Mouse (Mus musculus) G1E-ER4 (cell line): ENCODE measurements around the gene Cse1l. TPM values are rescaled to one million over a fixed set of nuclear protein-coding genes. Genes with fewer than 3 reads are reported as not detected.

Experiments used
- GATA1 ChIP-seq: IDR thresholded peaks from one replicate; pipeline ENCODE4 v1.8.0; 2012; ENCODE audit warnings: low read length, inconsistent platforms
- polyA plus RNA-seq: library from polyadenylated mRNA; stranded (reverse); fragments of >175 nt; gene quantifications from 2 replicates; pipeline ENCODE4 v1.2.3, GENCODE M21; 2012

Cse1l gene
- polyA plus RNA-seq: 8.5 and 11.8 TPM in 2 replicates

DNA sequence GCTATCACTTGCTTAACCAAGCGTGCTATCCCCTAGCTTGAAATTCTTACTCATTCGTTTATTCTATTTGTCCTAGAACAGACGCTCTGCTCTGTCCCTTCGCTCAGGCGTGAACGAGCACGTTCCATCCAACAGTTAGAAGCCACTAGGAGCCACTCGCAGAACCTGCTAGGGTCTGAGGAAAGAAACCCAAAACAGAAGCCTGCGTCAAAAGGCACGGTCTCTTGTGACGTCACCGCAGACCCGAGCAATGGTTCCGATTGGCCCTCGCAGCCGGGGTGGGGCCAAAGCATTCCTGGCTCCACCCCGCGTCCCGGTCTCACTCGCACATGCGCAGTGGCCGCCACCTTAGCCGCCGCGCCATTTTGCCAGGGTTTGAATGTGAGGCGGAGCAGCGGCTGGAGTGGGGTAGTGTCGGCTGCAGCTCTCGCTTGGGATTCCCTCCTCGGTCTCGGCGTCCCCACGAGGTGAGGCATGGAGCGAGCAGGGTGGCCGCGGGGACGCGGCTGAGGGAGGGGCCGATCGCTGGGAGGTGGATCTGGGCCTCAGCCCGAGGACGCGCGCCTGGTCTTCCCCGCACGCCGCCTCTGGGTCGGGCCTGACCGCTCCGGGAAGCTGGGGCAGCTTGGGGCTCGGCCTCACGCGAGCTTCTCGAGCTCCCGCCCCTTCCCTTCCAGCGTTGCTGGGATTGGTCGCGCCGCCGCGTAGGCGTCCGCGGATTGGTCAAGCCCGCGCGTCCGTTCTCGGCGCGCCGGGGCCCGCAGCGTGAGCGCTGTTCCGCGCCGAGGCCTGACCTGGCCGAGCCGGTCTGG is at the start of gene Cse1l:
Cse1l (plus strand) TSS at position 330 of the 812 bp plus-strand sequence.
- no peak for TF ChIP-seq GATA1

DNA sequence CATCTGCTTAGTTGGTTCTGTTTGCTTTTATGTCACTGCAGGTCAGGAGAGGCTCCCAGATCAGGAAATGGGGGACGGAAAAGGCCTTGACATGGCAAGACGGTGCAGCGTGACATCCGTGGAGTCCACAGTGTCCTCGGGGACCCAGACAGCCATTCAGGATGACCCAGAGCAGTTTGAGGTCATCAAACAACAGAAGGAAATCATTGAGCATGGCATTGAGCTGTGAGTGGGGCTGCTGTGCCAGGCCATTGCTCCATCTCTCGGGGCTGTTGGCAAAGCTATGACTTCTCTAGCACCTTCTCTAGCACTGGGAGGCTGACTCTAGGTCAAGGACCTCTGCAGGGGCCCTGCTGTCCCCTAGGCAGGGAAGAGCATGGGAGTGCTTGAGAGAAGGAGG is 49.5 kb upstream of the Cse1l start:
- no peak for TF ChIP-seq GATA1

DNA sequence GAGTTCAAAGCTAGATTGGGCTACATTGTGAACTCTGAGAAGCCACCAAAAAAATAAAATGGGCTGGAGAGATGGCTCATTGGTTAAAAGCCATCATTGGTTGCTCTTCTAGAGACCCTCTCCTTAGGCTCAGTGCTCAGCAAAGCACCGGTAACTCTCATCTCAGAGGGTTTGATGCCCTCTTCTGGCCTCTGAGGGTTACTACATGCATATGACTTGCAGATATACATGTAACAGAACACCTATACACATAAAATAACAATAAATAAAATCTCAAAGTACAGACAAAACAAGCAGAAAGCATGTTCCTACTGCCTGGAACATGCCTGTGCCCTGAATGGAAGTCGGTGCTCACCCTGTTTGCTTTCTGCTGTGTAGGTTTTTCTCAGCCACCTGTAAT is 48.7 kb upstream of the Cse1l start:
- TF ChIP-seq GATA1: no peak

DNA sequence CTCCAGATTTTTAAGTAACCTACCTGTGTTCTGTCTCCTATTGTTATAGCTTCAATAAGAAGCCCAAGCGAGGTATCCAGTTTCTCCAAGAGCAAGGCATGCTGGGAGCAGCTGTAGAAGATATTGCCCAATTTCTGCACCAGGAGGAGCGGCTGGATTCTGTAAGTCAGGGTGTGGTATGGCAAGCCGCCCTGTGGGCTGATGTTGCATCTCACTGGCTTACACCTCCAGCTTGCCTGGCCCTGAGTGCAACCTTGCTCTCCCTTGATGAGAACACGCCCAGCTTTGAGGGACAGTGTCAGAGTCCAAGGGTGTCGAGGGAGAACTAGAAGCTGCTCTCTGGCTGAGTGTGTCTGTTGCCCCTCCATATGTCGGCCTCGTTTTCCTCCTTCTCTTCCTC is 46.6 kb upstream of the Cse1l start:
- TF ChIP-seq GATA1: no peak

DNA sequence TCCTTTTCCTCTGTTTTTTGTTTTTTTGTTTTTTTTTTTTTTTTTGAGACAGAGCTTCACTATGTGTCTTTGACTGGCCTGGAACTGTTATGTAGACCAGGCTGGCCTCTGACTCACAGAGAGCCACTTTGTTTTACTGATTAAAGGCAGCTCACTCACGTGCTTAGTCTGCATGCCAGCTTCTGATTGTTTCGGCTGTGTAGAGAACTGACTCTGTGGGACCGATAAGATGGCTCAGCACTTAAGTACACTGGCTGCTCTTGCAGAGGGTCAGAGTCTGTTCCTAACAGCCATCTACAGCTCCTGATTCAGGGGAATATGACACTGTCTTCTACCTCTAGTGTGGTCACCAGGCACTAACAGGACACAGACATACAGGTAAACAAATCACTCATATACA is 43.3 kb upstream of the Cse1l start:
- no peak for TF ChIP-seq GATA1

DNA sequence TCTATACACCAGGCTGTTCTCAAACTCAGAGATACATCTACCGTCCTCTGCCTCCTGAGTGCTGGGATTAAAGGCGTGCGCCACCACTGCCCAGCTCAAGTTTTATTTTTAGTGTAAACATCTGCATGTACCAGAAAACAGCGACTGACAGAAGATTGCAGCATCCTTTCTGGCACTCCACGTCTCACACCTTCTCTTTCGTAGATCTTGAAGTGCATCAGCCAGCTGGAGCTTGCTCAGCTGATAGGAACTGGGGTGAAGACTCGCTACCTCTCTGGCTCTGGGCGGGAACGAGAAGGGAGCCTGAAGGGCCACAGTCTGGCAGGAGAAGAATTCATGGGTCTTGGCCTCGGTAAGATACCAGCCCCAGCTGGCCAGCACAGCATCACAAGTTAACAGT is 40.4 kb upstream of the Cse1l start:
- no peak for TF ChIP-seq GATA1

DNA sequence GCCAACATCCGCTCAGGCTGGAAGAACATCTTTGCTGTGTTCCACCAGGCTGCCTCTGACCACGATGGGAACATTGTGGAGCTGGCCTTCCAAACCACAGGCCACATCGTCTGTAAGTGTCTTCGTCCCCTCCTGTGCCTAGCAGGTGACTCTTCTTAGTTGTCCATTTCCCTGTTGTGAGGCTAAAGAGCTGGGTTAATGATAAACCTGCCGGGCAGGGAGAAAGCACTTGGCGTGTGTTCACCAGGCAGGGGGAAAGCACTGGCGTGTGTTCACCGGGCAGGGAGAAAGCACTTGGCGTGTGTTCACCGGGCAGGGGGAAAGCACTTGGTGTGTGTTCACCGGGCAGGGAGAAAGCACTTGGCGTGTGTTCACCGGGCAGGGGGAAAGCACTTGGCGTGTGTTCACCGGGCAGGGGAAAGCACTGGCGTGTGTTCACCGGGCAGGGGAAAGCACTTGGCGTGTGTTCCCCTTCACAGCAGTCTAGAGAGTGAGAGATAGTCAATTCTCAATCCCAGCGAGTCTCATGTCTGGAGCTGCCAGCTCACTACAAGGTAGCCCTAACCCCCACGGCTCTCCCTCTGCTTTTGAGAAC is 35.5 kb upstream of the Cse1l start:
- TF ChIP-seq GATA1: no peak

DNA sequence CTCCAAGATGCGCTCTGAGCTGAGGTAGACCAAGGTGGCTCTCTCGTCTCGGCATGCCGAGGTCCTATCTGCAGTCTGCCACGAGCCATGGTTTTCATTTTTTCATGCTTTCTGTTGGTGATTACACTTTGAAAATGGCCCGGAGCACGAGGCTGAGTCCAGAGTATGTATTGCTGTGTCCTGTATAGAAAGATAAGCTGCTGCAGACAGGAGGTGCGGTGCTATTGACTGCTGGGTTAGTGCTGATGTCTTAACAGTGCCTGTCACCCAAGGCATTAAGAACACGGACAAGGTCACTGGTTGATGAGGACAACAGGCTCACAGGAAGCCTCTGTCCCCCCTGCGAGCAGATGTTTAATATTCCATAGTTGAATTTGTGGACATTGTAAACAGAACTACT is 34.9 kb upstream of the Cse1l start:
- TF ChIP-seq GATA1: no peak

DNA sequence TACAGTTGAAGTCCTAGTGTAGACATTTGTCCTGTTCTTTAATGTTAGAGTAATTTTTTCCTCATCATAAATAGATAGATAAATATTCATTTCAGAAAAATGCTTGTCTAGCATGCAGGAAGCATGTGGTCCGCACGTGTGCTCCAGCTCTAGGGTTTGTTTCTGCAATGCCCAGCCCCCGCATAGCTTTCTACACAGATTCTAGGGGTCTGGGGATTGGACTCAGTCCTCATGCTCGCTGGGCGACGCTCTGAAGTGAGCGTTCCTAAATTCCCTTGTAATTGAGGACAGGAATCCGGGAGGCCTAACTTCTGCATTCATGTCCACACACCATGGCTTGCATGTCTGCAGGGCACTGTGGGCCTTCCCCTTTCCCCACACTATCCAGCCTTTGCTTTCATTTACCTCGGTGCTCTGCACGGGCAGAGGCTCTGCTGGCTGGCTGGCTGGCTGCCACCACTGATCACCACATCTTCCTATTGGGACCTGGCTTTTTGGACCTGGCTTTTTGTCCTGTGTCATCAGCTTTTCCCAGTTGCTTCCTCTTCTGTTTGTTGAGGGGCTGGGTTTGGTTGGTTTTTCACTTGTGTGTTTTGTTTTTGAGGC is 31.1 kb upstream of the Cse1l start:
- no peak for TF ChIP-seq GATA1

DNA sequence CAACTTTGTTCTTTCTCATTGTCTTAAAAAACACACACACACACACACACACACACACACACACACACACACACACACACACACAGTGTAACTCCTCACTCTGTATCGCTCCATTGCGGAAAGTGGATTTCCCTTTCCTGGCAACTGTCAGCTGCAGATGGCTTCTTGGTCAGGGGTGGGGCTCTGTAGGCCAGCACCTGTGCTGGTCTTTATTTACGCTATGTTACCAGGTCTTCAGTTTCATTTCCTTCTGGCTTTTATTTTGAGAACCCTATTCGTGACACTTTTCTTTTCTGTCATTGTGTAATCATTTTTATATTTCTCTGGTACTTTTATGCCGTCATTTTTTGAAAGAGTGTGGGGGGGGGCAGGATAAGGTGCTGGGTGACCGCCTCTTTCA is 30.3 kb upstream of the Cse1l start:
- no peak for TF ChIP-seq GATA1

DNA sequence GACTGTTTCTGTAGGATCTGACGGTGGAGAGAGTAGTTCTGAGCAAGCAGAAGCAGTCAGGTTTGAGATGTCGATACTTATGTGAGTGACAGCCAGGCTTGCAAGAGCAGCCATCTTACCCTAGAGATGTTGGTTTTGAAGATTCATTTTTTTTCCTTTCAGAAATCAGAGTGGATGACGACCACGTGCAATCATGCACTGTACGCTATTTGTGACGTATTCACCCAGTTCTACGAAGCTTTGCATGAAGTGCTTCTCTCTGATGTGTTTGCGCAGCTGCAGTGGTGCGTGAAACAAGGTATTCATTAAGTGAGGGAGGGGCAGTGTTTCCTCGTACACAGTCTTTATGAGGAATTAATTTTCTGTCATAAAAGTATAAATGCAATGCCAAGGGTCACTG is 29.5 kb upstream of the Cse1l start:
- no peak for TF ChIP-seq GATA1

DNA sequence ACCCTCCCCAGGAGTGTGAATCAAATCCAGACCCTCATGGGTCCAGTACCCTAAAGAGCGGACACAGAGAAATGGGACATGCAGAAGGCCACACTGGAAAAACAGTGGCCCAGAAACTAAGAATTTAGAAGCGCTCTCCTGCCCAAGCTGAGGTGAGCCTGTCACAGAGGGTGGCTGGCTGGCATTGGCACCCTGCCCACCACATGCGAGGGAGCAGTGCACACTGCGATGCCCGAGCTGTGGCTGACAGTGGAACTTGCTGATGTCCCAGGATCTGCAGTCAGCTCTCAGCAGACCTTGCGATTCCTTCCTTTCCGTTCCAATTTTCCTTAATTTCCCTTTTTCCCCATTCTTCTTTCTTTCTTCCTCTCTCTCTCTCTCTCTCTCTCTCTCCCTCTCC is 20.8 kb upstream of the Cse1l start:
- no peak for TF ChIP-seq GATA1

DNA sequence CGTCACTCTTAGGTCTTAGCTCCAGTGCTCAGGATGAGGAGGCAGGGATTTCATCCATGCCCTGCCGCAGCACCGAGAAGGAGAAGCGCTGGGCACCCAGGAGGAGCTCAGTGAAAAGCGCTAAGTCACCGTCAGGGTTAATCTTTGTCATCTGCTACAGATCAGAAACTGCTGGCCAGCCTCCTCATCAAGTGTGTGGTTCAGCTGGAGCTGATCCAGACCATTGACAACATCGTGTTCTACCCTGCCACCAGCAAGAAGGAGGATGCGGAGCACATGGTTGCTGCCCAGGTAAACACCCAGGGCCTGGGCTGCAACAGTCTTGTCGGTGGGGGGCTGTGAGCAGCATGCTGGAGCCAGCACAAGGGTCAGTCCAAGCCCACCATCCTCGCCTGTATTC is 20.2 kb upstream of the Cse1l start:
- TF ChIP-seq GATA1: no peak

DNA sequence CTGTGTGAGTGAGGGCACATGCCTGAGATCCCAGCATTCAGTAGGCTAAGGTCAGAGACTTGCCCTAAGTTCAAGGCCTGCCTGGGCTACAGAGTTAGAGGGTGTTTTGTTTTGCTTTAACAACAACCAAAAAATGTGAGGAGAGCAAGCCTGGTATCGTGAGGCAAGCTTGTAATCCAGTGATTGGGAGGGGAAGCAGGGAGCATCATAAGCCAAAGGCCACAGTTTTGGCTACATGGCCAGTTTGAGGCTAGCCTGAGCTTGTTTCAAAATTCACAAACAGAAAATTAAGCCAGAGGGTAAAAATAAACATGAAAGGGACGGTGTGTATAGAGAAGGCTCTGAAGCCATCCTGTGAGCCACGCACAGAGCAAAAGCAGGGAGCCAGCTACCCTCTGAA is 19.6 kb upstream of the Cse1l start:
- no peak for TF ChIP-seq GATA1

DNA sequence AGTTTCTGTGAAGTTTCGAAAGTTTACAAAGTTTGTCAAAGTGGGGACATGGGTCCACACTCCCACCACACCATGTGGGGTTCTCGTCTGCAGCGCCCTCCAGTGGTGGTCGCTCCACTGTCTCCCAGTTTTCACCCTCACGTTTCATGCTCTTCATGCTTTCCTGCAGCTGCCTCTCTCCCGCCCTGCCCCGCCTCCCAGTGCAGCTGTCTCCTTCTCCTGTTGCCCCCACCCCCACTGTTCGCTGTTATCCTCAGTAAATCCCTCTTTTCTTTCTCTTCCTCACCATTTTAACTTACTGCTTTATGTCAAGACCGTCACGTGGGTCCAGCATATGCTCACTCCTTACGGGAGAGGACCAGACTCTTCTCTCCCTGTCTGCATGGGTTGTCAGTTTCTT is 18.0 kb upstream of the Cse1l start:
- no peak for TF ChIP-seq GATA1

DNA sequence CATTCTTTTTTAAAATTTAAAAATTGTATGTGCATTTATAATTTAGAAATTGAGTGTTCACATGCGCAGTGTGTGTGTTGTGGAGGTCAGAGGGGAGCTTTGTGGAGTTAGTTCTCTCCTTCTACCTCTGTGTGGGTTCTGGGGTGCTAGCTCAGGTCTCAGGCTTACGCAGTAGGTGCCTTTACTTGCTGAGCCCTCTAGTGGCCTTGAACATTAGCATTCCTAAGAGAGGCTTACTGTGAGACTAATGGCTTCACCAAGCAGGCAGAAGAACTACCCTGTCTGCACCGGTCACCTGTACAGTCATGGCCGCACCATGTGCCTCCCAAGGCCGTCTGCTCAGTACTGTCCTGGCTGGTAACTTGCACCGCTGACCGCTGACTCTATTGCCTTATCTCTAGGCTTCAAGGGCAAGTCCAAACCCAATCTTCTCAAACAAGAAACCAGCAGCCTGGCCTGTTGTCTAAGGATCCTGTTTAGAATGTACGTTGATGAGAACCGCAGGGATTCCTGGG is 14.4 kb upstream of the Cse1l start:
- no peak for TF ChIP-seq GATA1

DNA sequence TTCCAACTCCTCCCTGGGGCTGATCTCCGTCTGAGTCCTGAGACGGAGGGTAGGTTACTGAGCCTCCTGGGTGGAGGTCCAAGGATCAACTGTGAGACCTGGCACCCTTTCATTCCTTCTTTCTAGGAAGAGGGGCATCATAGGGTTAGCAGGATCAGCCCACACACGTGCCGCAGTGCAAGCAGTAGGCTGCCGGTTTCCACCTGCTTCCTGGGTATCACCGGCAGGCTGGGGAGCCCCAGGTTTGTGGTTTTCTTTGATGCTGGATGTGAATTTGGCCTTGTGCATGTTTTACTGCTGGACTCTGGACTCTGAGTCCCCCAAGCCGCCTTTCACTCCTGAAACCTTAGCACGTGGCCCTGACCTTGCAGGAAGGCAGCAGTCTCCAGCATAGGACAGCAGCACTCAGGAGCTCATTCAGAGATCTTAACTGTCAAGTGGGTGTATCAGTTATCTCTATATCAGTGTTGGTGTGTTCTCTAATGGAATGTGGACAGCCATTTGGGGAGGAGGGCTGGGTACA is 13.6 kb upstream of the Cse1l start:
- no peak for TF ChIP-seq GATA1

DNA sequence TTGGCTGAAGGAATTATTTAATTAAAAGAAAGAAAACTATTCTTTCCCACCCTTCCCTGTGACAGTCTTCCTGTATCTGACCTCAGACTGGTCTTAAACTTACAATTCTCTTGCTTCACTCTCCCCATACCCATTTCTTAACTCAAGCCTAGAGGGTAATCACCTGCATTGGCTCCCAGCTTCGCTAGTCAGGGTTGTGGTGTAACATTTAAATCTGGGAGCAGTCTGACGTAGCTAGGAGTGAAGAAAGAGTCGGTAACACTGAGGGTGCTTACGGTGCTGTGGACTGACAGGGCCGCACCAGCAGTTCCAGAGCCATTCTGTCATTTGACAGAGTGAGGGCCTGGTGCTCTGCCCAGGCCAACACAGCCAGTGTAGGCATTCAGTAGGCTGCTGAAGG is 12.8 kb upstream of the Cse1l start:
- no peak for TF ChIP-seq GATA1
